Mouse (Mus musculus) ES-E14 (cell line): Measurements from ENCODE around the gene Fbln2. TPM values are rescaled to one million over a fixed set of nuclear protein-coding genes. Genes with fewer than 3 reads are reported as not detected.

ENCODE experiments used
- DNase-seq: peaks from one replicate; pipeline ENCODE4 v3.0.0-alpha.2; 2013; ENCODE audit warnings: low read depth, low spot score
- H3K27ac ChIP-seq: 2 replicates; pipeline ENCODE4 v1.5.1; 2012; ENCODE audit warnings: low read depth, mild to moderate bottlenecking, low read length, moderate library complexity, mixed read lengths; ENCODE audit not compliant: poor library complexity, insufficient read depth, severe bottlenecking
- H3K36me3 ChIP-seq: 2 replicates; pipeline ENCODE4 v1.6.1; 2012; ENCODE audit warnings: mild to moderate bottlenecking, low read length, moderate library complexity, mixed read lengths; ENCODE audit not compliant: control insufficient read depth, poor library complexity, insufficient read depth, severe bottlenecking
- H3K4me1 ChIP-seq, 2 experiments: fragments of 150-350 bp in 1 of 2; sonication (generic) in 1 of 2; 2 replicates each; pipeline ENCODE4 v1.6.1; 2012; ENCODE audit warnings: low read length in 2 of 2, mild to moderate bottlenecking in 1 of 2, mixed read lengths in 1 of 2; ENCODE audit not compliant: control insufficient read depth in 2 of 2, insufficient read depth in 2 of 2, poor library complexity in 1 of 2
- H3K4me3 ChIP-seq, 2 experiments: fragments of 150-350 bp in 1 of 2; sonication (generic) in 1 of 2; 2 replicates each; pipeline ENCODE4 v1.5.1; 2012; ENCODE audit warnings: low read length in 2 of 2, low read depth in 1 of 2, mild to moderate bottlenecking in 1 of 2, mixed read lengths in 1 of 2; ENCODE audit not compliant: insufficient read depth in 1 of 2, poor library complexity in 1 of 2, severe bottlenecking in 1 of 2
- H3K9ac ChIP-seq: 2 replicates; pipeline ENCODE4 v1.6.1; 2012; ENCODE audit warnings: low read depth, mild to moderate bottlenecking, low read length, mixed read lengths; ENCODE audit not compliant: poor library complexity, insufficient read depth, severe bottlenecking
- H3K9me3 ChIP-seq: fragments of 150-350 bp; sonication (generic); 2 replicates; pipeline ENCODE4 v1.6.1; 2012; ENCODE audit warnings: low read depth, mild to moderate bottlenecking, low read length; ENCODE audit not compliant: control insufficient read depth, insufficient read depth
- CHD2 ChIP-seq: IDR thresholded peaks from 2 replicates; pipeline ENCODE4 v1.6.1; 2014; ENCODE audit warnings: mild to moderate bottlenecking, low read depth, low read length, inconsistent platforms
- HCFC1 ChIP-seq: IDR thresholded peaks from 2 replicates; pipeline ENCODE4 v1.6.1; 2012; ENCODE audit warnings: low read length, inconsistent platforms, borderline replicate concordance; ENCODE audit not compliant: insufficient read depth
- MAFK ChIP-seq: IDR thresholded peaks from 2 replicates; pipeline ENCODE4 v1.6.1; 2014; ENCODE audit warnings: mild to moderate bottlenecking, low read depth, low read length, inconsistent platforms; ENCODE audit not compliant: insufficient read depth
- ZC3H11A ChIP-seq: IDR thresholded peaks from 2 replicates; pipeline ENCODE4 v1.6.1; 2012; ENCODE audit warnings: low read depth, mild to moderate bottlenecking, inconsistent platforms, low read length, borderline replicate concordance
- ZNF384 ChIP-seq: IDR thresholded peaks from 2 replicates; pipeline ENCODE4 v1.6.1; 2012; ENCODE audit warnings: low read depth, low read length, inconsistent platforms
- in situ Hi-C, 2 experiments: fragments of 600-800 bp; cut with MboI; formaldehyde crosslinking; loops; one replicate each; pipeline ENCODE4 v1.15.1; 2025; ENCODE audit warnings: low sequenced_read_pairs in 2 of 2, inconsistent platforms in 1 of 2; ENCODE audit not compliant: unreplicated experiment in 2 of 2
- total RNA-seq: library from RNA; depleted of rRNA; stranded (reverse); fragments of 300-350 nt; gene quantifications from 2 replicates; pipeline ENCODE4 v1.2.3, GENCODE M21; 2012

The Fbln2 gene
- total RNA-seq, 1 experiment: 24.7 TPM

GRCm38 (mm10) chr6:91183980-91184379 lies 28.3 kb upstream of the Fbln2 start:
- TF ChIP-seq CHD2 (no peak), MAFK (no peak), HCFC1 (no peak), ZC3H11A (no peak), ZNF384 (no peak)
- Histone ChIP-seq H3K9me3 (no peaks in the 10 kb centered on the region), H3K36me3 (no peaks in the 10 kb centered on the region), H3K9ac (no peak overlapping the region), H3K27ac (no peak overlapping the region), H3K4me3 (no peak overlapping the region), H3K4me1 (no peaks in the 10 kb centered on the region)
- in situ Hi-C loops: no loop called here
- DNase-seq: no peak

GRCm38 (mm10) chr6:91184776-91185175 lies 27.5 kb upstream of the Fbln2 start:
- Histone ChIP-seq H3K4me1 (no peaks in the 10 kb centered on the region), H3K4me3 (no peak overlapping the region), H3K9ac (no peak overlapping the region), H3K36me3 (no peaks in the 10 kb centered on the region), H3K27ac (no peak overlapping the region), H3K9me3 (no peaks in the 10 kb centered on the region)
- no peak for DNase-seq
- in situ Hi-C loops: no loop called here
- TF ChIP-seq ZC3H11A (no peak), CHD2 (no peak), HCFC1 (no peak), MAFK (no peak), ZNF384 (no peak)

- H3K4me1 ChIP-seq: no peaks in the 10 kb centered on the region
- H3K9ac ChIP-seq: no peak overlapping the region
- no peak overlapping the region for H3K27ac ChIP-seq
- H3K36me3 ChIP-seq: no peaks in the 10 kb centered on the region
- DNase-seq: no peak
- TF ChIP-seq MAFK (no peak), CHD2 (no peak), ZC3H11A (no peak), ZNF384 (no peak), HCFC1 (no peak)
- H3K9me3 ChIP-seq: no peaks in the 10 kb centered on the region
- H3K4me3 ChIP-seq: no peak overlapping the region
- in situ Hi-C loops: no loop called here
These were observed 26.8 kb upstream of the Fbln2 start for GRCm38 (mm10) chr6:91185502-91185901.

- no peak overlapping the region for H3K27ac ChIP-seq
- no peaks in the 10 kb centered on the region for H3K4me1 ChIP-seq
- H3K4me3 ChIP-seq: no peak overlapping the region
- DNase-seq: no peak
- no peaks in the 10 kb centered on the region for H3K36me3 ChIP-seq
- in situ Hi-C loops: no loop called here
- H3K9me3 ChIP-seq: no peaks in the 10 kb centered on the region
- TF ChIP-seq ZC3H11A (no peak), HCFC1 (no peak)
- no peak overlapping the region for H3K9ac ChIP-seq
These were observed 25.9 kb upstream of the Fbln2 start for GRCm38 (mm10) chr6:91186161-91186931.

- Histone ChIP-seq H3K9ac (no peak overlapping the region), H3K4me1 (no peaks in the 10 kb centered on the region)
These were observed 25.3 kb upstream of the Fbln2 start for GRCm38 (mm10) chr6:91186934-91187333.

More at GRCm38 (mm10) chr6:91186934-91187333, 25.3 kb upstream of the Fbln2 start:
- Histone ChIP-seq H3K9me3 (no peaks in the 10 kb centered on the region), H3K36me3 (no peaks in the 10 kb centered on the region), H3K4me3 (no peak overlapping the region), H3K27ac (no peak overlapping the region)
- in situ Hi-C loops: no loop called here
- TF ChIP-seq CHD2: no peak
- TF ChIP-seq ZC3H11A: no peak
- no peak for TF ChIP-seq ZNF384
- TF ChIP-seq MAFK: no peak
- no peak for TF ChIP-seq HCFC1
- no peak for DNase-seq
